Mouse (Mus musculus): Measurements from ENCODE around the gene Erbb2.
A peak's percentile ranks its signal among the peaks of the same experiment; 100 is the strongest.

Gene Erbb2

GRCm38 (mm10) chr11:98459071-98459741, 46.9 kb downstream of the Erbb2 start:
- peak; percentile 6 for DNase-seq

- DNase-seq, result no peak
Measured at GRCm38 (mm10) chr11:98459860-98460259, 47.6 kb downstream of the Erbb2 start.

GRCm38 (mm10) chr11:98461109-98461720, 48.9 kb downstream of the Erbb2 start:
- no peak for DNase-seq

GRCm38 (mm10) chr11:98462255-98462654, 50.0 kb downstream of the Erbb2 start:
- DNase-seq, result no peak

GRCm38 (mm10) chr11:98463911-98464310, 51.6 kb downstream of the Erbb2 start:
- DNase-seq, result no peak

- no peak for DNase-seq
Measured at GRCm38 (mm10) chr11:98464516-98464915, 52.2 kb downstream of the Erbb2 start.

GRCm38 (mm10) chr11:98469761-98470714, 57.8 kb downstream of the Erbb2 start:
- no peak for DNase-seq

- DNase-seq, result no peak
Measured at GRCm38 (mm10) chr11:98470795-98471194, 58.5 kb downstream of the Erbb2 start.

GRCm38 (mm10) chr11:98472696-98473095, 60.4 kb downstream of the Erbb2 start:
- DNase-seq, result no peak

- DNase-seq, result no peak
Measured at GRCm38 (mm10) chr11:98473916-98474479, 61.7 kb downstream of the Erbb2 start.

GRCm38 (mm10) chr11:98474967-98475366, 62.7 kb downstream of the Erbb2 start:
- DNase-seq, result no peak

- no peak for DNase-seq
Measured at GRCm38 (mm10) chr11:98475630-98476433, 63.6 kb downstream of the Erbb2 start.

GRCm38 (mm10) chr11:98476434-98476807, 64.2 kb downstream of the Erbb2 start:
- no peak for DNase-seq

- no peak for DNase-seq
Measured at GRCm38 (mm10) chr11:98477011-98477701, 64.9 kb downstream of the Erbb2 start.

- DNase-seq, result no peak
Measured at GRCm38 (mm10) chr11:98479026-98479939, 67.0 kb downstream of the Erbb2 start.

GRCm38 (mm10) chr11:98479940-98480497, 67.7 kb downstream of the Erbb2 start:
- no peak for DNase-seq

GRCm38 (mm10) chr11:98481231-98481630, 69.0 kb downstream of the Erbb2 start:
- no peak for DNase-seq

- no peak for DNase-seq
Measured at GRCm38 (mm10) chr11:98482067-98482466, 69.8 kb downstream of the Erbb2 start.

- no peak for DNase-seq
Measured at GRCm38 (mm10) chr11:98485749-98486148, 73.5 kb downstream of the Erbb2 start.
